Mouse (Mus musculus): ENCODE measurements around the gene Scarf2. TPM values are rescaled to one million over a fixed set of nuclear protein-coding genes. Genes with fewer than 3 reads are reported as not detected.

The Scarf2 gene
- polyA plus RNA-seq (2014; fragmentation: Nextera tagmentation; extraction: Ambion mirVana), result 13.5 and 15.3 TPM in 2 replicates

GRCm38 (mm10) chr16:17796971-17797811 lies at the start of gene Scarf2:
Scarf2 (plus strand) TSS chr16:17797282.
- DNase-seq (ENCODE audit: low spot score) (peak; percentile 79), ATAC-seq (replicated peaks; ENCODE audit: insufficient number of reproducible peaks, low FRiP score, low TSS enrichment, low read depth) (peak; percentile 37)
- Histone ChIP-seq H3K36me3 (replicated peaks; ENCODE audit: control insufficient read depth, insufficient read depth, low read depth, low read length) (no peaks in the 10 kb centered on the region; the same call in 1 of the 2 replicates), H3K27ac (replicated peaks; ENCODE audit: low read depth, low read length) (peak within 1 kb of the TSS; percentile 94), H3K9me3 (replicated peaks; ENCODE audit: control insufficient read depth, low read length) (no peaks in the 10 kb centered on the region), H3K27me3 (ENCODE audit: control insufficient read depth, insufficient read depth, low read length) (peaks cover 24% of the 10 kb centered on the region), H3K4me3 (ENCODE audit: low read depth, low read length) (peak within 1 kb of the TSS; percentile 79), H3K9ac (replicated peaks; ENCODE audit: low read length) (peak within 1 kb of the TSS; percentile 94), H3K4me1 (ENCODE audit: control insufficient read depth, insufficient read depth, low read length) (peaks cover 6% of the 10 kb centered on the region), H3K4me2 (ENCODE audit: low read depth, low read length) (peak within 1 kb of the TSS; percentile 87)
- WGBS, result under 1% methylated on average over 56 of the region's 81 CpGs

GRCm38 (mm10) chr16:17753001-17753400 lies 44.1 kb upstream of the Scarf2 start:
- Histone ChIP-seq H3K4me1 (ENCODE audit: control insufficient read depth, insufficient read depth, low read length) (no peaks in the 10 kb centered on the region), H3K27ac (replicated peaks; ENCODE audit: low read depth, low read length) (no peak overlapping the region), H3K4me3 (ENCODE audit: low read depth, low read length) (no peak overlapping the region), H3K27me3 (ENCODE audit: control insufficient read depth, insufficient read depth, low read length) (no peaks in the 10 kb centered on the region), H3K9me3 (replicated peaks; ENCODE audit: control insufficient read depth, low read length) (no peaks in the 10 kb centered on the region), H3K36me3 (replicated peaks; ENCODE audit: control insufficient read depth, insufficient read depth, low read depth, low read length) (no peaks in the 10 kb centered on the region), H3K9ac (replicated peaks; ENCODE audit: low read length) (no peak overlapping the region), H3K4me2 (ENCODE audit: low read depth, low read length) (no peak overlapping the region)
- 26% methylated on average over 3 of the region's 3 CpGs for WGBS
- ATAC-seq (replicated peaks; ENCODE audit: insufficient number of reproducible peaks, low FRiP score, low TSS enrichment, low read depth) (no peak), DNase-seq (ENCODE audit: low spot score) (no peak)

- whole genome bisulfite sequencing, result 52% methylated on average over 1 of the region's 1 CpGs
- no peak for DNase-seq (ENCODE audit: low spot score)
These were observed 43.4 kb upstream of the Scarf2 start for GRCm38 (mm10) chr16:17753686-17754085.

GRCm38 (mm10) chr16:17757756-17758155 lies 39.3 kb upstream of the Scarf2 start:
- DNase-seq (ENCODE audit: low spot score) (no peak), ATAC-seq (replicated peaks; ENCODE audit: insufficient number of reproducible peaks, low FRiP score, low TSS enrichment, low read depth) (no peak)
- Histone ChIP-seq H3K9me3 (replicated peaks; ENCODE audit: control insufficient read depth, low read length) (no peaks in the 10 kb centered on the region), H3K27me3 (ENCODE audit: control insufficient read depth, insufficient read depth, low read length) (no peaks in the 10 kb centered on the region), H3K4me1 (ENCODE audit: control insufficient read depth, insufficient read depth, low read length) (peaks cover 4% of the 10 kb centered on the region), H3K36me3 (replicated peaks; ENCODE audit: control insufficient read depth, insufficient read depth, low read depth, low read length) (no peaks in the 10 kb centered on the region), H3K27ac (replicated peaks; ENCODE audit: low read depth, low read length) (no peak overlapping the region), H3K9ac (replicated peaks; ENCODE audit: low read length) (no peak overlapping the region), H3K4me2 (ENCODE audit: low read depth, low read length) (no peak overlapping the region), H3K4me3 (ENCODE audit: low read depth, low read length) (no peak overlapping the region)
- 87% methylated on average over 1 of the region's 1 CpGs for WGBS

More at GRCm38 (mm10) chr16:17753686-17754085, 43.4 kb upstream of the Scarf2 start:
- H3K9ac ChIP-seq (replicated peaks; ENCODE audit: low read length), result no peak overlapping the region
- no peaks in the 10 kb centered on the region for H3K9me3 ChIP-seq (replicated peaks; ENCODE audit: control insufficient read depth, low read length)
- H3K4me3 ChIP-seq (ENCODE audit: low read depth, low read length), result no peak overlapping the region
- H3K36me3 ChIP-seq (replicated peaks; ENCODE audit: control insufficient read depth, insufficient read depth, low read depth, low read length), result no peaks in the 10 kb centered on the region
- no peak overlapping the region for H3K4me2 ChIP-seq (ENCODE audit: low read depth, low read length)
- no peak overlapping the region for H3K27ac ChIP-seq (replicated peaks; ENCODE audit: low read depth, low read length)
- no peak for ATAC-seq (replicated peaks; ENCODE audit: insufficient number of reproducible peaks, low FRiP score, low TSS enrichment, low read depth)
- no peaks in the 10 kb centered on the region for H3K27me3 ChIP-seq (ENCODE audit: control insufficient read depth, insufficient read depth, low read length)
- H3K4me1 ChIP-seq (ENCODE audit: control insufficient read depth, insufficient read depth, low read length), result no peaks in the 10 kb centered on the region

- H3K9me3 ChIP-seq (replicated peaks; ENCODE audit: control insufficient read depth, low read length), result no peaks in the 10 kb centered on the region
- ATAC-seq (replicated peaks; ENCODE audit: insufficient number of reproducible peaks, low FRiP score, low TSS enrichment, low read depth) (0 out of 2 replicates have a peak, but pooled peaks have one; percentile 8), DNase-seq (ENCODE audit: low spot score) (no peak)
- H3K27me3 ChIP-seq (ENCODE audit: control insufficient read depth, insufficient read depth, low read length), result no peaks in the 10 kb centered on the region
- peak overlapping the region; percentile 75 for H3K4me3 ChIP-seq (ENCODE audit: low read depth, low read length)
- peak overlapping the region; percentile 93 for H3K9ac ChIP-seq (replicated peaks; ENCODE audit: low read length)
- WGBS, result 56% methylated on average over 9 of the region's 9 CpGs
- H3K4me2 ChIP-seq (ENCODE audit: low read depth, low read length), result peak overlapping the region; percentile 97
- no peaks in the 10 kb centered on the region for H3K36me3 ChIP-seq (replicated peaks; ENCODE audit: control insufficient read depth, insufficient read depth, low read depth, low read length)
- H3K4me1 ChIP-seq (ENCODE audit: control insufficient read depth, insufficient read depth, low read length), result peaks cover 4% of the 10 kb centered on the region
- H3K27ac ChIP-seq (replicated peaks; ENCODE audit: low read depth, low read length), result no peak overlapping the region
These were observed 38.2 kb upstream of the Scarf2 start for GRCm38 (mm10) chr16:17758902-17759301.

- Histone ChIP-seq H3K4me2 (ENCODE audit: low read depth, low read length) (peak within 1 kb of the TSS; percentile 97), H3K4me3 (ENCODE audit: low read depth, low read length) (peak within 1 kb of the TSS; percentile 75), H3K27me3 (ENCODE audit: control insufficient read depth, insufficient read depth, low read length) (no peaks in the 10 kb centered on the region), H3K36me3 (replicated peaks; ENCODE audit: control insufficient read depth, insufficient read depth, low read depth, low read length) (no peaks in the 10 kb centered on the region), H3K27ac (replicated peaks; ENCODE audit: low read depth, low read length) (0 out of 2 replicates have a peak within 1 kb of the TSS, but pooled peaks have one; percentile 28), H3K9ac (replicated peaks; ENCODE audit: low read length) (peak within 1 kb of the TSS; percentile 93), H3K4me1 (ENCODE audit: control insufficient read depth, insufficient read depth, low read length) (peaks cover 4% of the 10 kb centered on the region), H3K9me3 (replicated peaks; ENCODE audit: control insufficient read depth, low read length) (no peaks in the 10 kb centered on the region)
- ATAC-seq (replicated peaks; ENCODE audit: insufficient number of reproducible peaks, low FRiP score, low TSS enrichment, low read depth) (peak; percentile 91), DNase-seq (ENCODE audit: low spot score) (peak; percentile 93)
- WGBS, result 1% methylated on average over 26 of the region's 28 CpGs
These were observed 37.7 kb upstream of the Scarf2 start, which contains the start of gene Klhl22 for GRCm38 (mm10) chr16:17759344-17759773. Klhl22 (plus strand) TSS chr16:17759618.

GRCm38 (mm10) chr16:17759813-17760321 lies 37.2 kb upstream of the Scarf2 start:
- H3K4me1 ChIP-seq (ENCODE audit: control insufficient read depth, insufficient read depth, low read length), result peaks cover 4% of the 10 kb centered on the region
- ATAC-seq (replicated peaks; ENCODE audit: insufficient number of reproducible peaks, low FRiP score, low TSS enrichment, low read depth), result no peak; the same call in 1 of the 2 replicates
- no peaks in the 10 kb centered on the region for H3K9me3 ChIP-seq (replicated peaks; ENCODE audit: control insufficient read depth, low read length)
- peak overlapping the region; percentile 93 for H3K9ac ChIP-seq (replicated peaks; ENCODE audit: low read length)
- H3K27me3 ChIP-seq (ENCODE audit: control insufficient read depth, insufficient read depth, low read length), result no peaks in the 10 kb centered on the region
- peak overlapping the region; percentile 75 for H3K4me3 ChIP-seq (ENCODE audit: low read depth, low read length)
- WGBS, result 1% methylated on average over 53 of the region's 54 CpGs
- peak overlapping the region; percentile 97 for H3K4me2 ChIP-seq (ENCODE audit: low read depth, low read length)
- 0 out of 2 replicates have a peak overlapping the region, but pooled peaks have one; percentile 28 for H3K27ac ChIP-seq (replicated peaks; ENCODE audit: low read depth, low read length)
- DNase-seq (ENCODE audit: low spot score), result peak; percentile 43
- no peaks in the 10 kb centered on the region for H3K36me3 ChIP-seq (replicated peaks; ENCODE audit: control insufficient read depth, insufficient read depth, low read depth, low read length)

- H3K9ac ChIP-seq (replicated peaks; ENCODE audit: low read length), result no peak overlapping the region
- DNase-seq (ENCODE audit: low spot score), result peak; percentile 75
- peaks cover 4% of the 10 kb centered on the region for H3K4me1 ChIP-seq (ENCODE audit: control insufficient read depth, insufficient read depth, low read length)
These were observed 36.4 kb upstream of the Scarf2 start for GRCm38 (mm10) chr16:17760657-17761056.

More at GRCm38 (mm10) chr16:17760657-17761056, 36.4 kb upstream of the Scarf2 start:
- Histone ChIP-seq H3K27me3 (ENCODE audit: control insufficient read depth, insufficient read depth, low read length) (no peaks in the 10 kb centered on the region), H3K27ac (replicated peaks; ENCODE audit: low read depth, low read length) (no peak overlapping the region), H3K36me3 (replicated peaks; ENCODE audit: control insufficient read depth, insufficient read depth, low read depth, low read length) (no peaks in the 10 kb centered on the region; the same call in 1 of the 2 replicates), H3K4me2 (ENCODE audit: low read depth, low read length) (peak overlapping the region; percentile 19), H3K9me3 (replicated peaks; ENCODE audit: control insufficient read depth, low read length) (no peaks in the 10 kb centered on the region), H3K4me3 (ENCODE audit: low read depth, low read length) (peak overlapping the region; percentile 75)
- 31% methylated on average over 8 of the region's 8 CpGs for whole genome bisulfite sequencing
- ATAC-seq (replicated peaks; ENCODE audit: insufficient number of reproducible peaks, low FRiP score, low TSS enrichment, low read depth), result no peak
